Mouse (Mus musculus): ENCODE data around the gene Slc16a11.

- no peak for TF ChIP-seq CTCF (IDR thresholded peaks at IDR 0.05; ENCODE audit: control insufficient read depth, insufficient read depth, insufficient read length)
- no peak for TF ChIP-seq USF1 (IDR thresholded peaks at IDR 0.05; ENCODE audit: low read depth)
- no peak for TF ChIP-seq CEBPB (IDR thresholded peaks at IDR 0.05; ENCODE audit: low read depth)
- no peak for TF ChIP-seq MYOG (IDR thresholded peaks at IDR 0.05; ENCODE audit: control insufficient read depth, extremely low read depth, insufficient read length)
- no peak for TF ChIP-seq MYOD1 (IDR thresholded peaks at IDR 0.05; ENCODE audit: control insufficient read depth, insufficient read length, low read depth)
Measured at GRCm38 (mm10) chr11:70178756-70179155, 33.8 kb upstream of the Slc16a11 start.
